In the genomic region with DNA sequence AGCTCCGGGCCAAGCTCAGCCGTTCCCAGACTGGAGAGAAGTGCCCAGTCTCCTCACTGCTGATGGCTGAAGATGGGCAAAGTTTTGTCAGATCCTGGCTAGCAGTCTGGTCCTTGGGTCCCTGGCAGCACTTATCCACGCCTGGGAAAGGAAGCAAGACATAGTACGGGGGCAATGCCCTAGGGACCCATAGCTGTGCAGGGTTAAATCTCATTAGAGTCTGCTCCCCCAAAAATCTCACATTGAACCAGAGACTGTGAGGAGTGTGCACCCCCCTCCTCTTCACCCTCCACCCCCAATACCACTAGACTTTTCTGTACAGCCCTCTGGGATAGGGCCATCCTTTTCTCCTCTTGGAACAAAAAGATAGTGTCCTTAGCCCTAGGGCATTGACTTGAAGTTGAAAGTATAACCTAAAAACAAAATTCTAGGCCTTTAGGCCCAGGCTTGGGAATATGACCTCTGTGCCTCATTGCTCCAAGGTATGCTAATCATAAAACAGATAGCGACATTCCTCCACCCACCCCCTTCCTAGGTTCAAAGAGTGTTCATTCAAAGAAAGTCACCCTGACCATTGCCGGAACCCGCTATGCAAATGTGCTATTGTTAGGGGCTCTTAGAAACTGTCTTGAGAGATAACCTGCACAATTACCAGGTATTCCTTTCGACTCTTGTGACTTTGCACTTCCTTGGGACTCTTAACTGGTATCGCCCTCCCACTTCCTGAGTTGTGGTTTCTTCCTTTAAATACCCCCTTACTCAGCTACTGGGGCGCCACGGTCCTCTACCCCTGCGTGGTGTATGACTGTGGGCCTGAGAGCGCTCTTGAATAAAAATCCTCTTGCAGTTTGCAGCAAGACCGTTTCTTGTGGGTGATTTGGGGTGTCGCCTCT, we compare ENCODE assay signal across 12 mouse cellular contexts. TPM values are rescaled to one million over a fixed set of nuclear protein-coding genes. Genes with fewer than 3 reads are reported as not detected.
DNase-seq lines count a peak whose midpoint lies in the region; ATAC-seq and TF ChIP-seq lines count a peak whose summit lies in the region.
"Not testable (repeated sequence)": the region's sequence is repeated elsewhere in the genome, so short reads cannot be mapped to it uniquely, and the experiment has no call there.
"Had no signal": no experiment of that assay in that cellular context is flagged by ENCODE, and none has a peak within 500 bp of the region (broad histone marks: within the 10 kb centered on the region; RNA-seq: fewer than 3 reads in every experiment).

No protein-coding gene starts in this region.

- not testable (repeated sequence) for DNase-seq in forebrain, embryonic 11.5 days (ENCODE audit: low spot score); hindbrain, postnatal 0 days (ENCODE audit: low spot score); left cerebral cortex, adult 2 months (ENCODE audit: extremely low spot score in 1 of 2, low spot score in 2 of 2); lung, embryonic 14.5 days; midbrain, postnatal 0 days (ENCODE audit: low spot score); stomach, postnatal 0 days (ENCODE audit: low spot score)

- not testable (repeated sequence) for ATAC-seq in forebrain, embryonic 11.5 days (replicated peaks; ENCODE audit: low FRiP score); heart, embryonic 13.5 days (ENCODE audit: extremely low read depth, insufficient number of reproducible peaks, low FRiP score, low TSS enrichment); lung, embryonic 14.5 days (ENCODE audit: insufficient read depth); stomach, postnatal 0 days (ENCODE audit: low FRiP score, low TSS enrichment)
- ATAC-seq in hindbrain, postnatal 0 days, result peak; percentile 21
- ATAC-seq in midbrain, postnatal 0 days (ENCODE audit: low FRiP score), result peak; percentile 54; the same call in 1 of the 2 replicates

- H3K4me3 ChIP-seq in brown adipose tissue, adult 24 weeks (ENCODE audit: insufficient read depth, low read depth, low read length), result peak overlapping the region; percentile 64
- H3K4me3 ChIP-seq in forebrain, embryonic 11.5 days (ENCODE audit: low read depth, low read length), result peak overlapping the region; percentile 38; the same call in 1 of the 2 replicates
- H3K4me3 ChIP-seq in heart, embryonic 13.5 days, result peak overlapping the region; percentile 55
- H3K4me3 ChIP-seq in hindbrain, postnatal 0 days (ENCODE audit: low read length), result peak overlapping the region; percentile 40
- peak overlapping the region; percentile 55 for H3K4me3 ChIP-seq in left cerebral cortex, adult 2 months
- H3K4me3 ChIP-seq in lung, embryonic 14.5 days (ENCODE audit: low read depth, low read length); stomach, postnatal 0 days (ENCODE audit: low read depth, low read length): not testable (repeated sequence)
- H3K4me3 ChIP-seq in midbrain, postnatal 0 days (ENCODE audit: low read depth, low read length), result peak overlapping the region; percentile 41

- not testable (repeated sequence) for TF ChIP-seq EP300 in stomach, postnatal 0 days (optimal IDR thresholded peaks at IDR 0.05)

- not testable (repeated sequence) for H3K36me3 ChIP-seq in forebrain, embryonic 11.5 days (ENCODE audit: control insufficient read depth, insufficient read depth, low read length); heart, embryonic 13.5 days; hindbrain, postnatal 0 days (ENCODE audit: insufficient read depth, low read length); lung, embryonic 14.5 days (ENCODE audit: insufficient read depth); midbrain, postnatal 0 days (ENCODE audit: insufficient read depth, low read length); stomach, postnatal 0 days (ENCODE audit: control insufficient read depth, insufficient read depth, low read length)

- WGBS in forebrain, embryonic 11.5 days, result 70% methylated on average over 15 of the region's 15 CpGs
- WGBS in heart, embryonic 13.5 days, result 73% methylated on average over 15 of the region's 15 CpGs
- 78% methylated on average over 15 of the region's 15 CpGs for WGBS in hindbrain, postnatal 0 days
- 85% methylated on average over 15 of the region's 15 CpGs for WGBS in lung, embryonic 14.5 days
- 72% methylated on average over 15 of the region's 15 CpGs for WGBS in midbrain, postnatal 0 days
- WGBS in stomach, postnatal 0 days, result 88% methylated on average over 15 of the region's 15 CpGs

- intact Hi-C loops in left cerebral cortex, adult 2 months (cut with DNase I), result loop anchor here (5.0 to 10.0 kb wide), 3 partner anchors 52 to 410 kb away; a partner anchor contains a TSS

- TF ChIP-seq CTCF in hindbrain, postnatal 0 days (IDR thresholded peaks at IDR 0.05; ENCODE audit: low read depth); left cerebral cortex, adult 2 months (IDR thresholded peaks at IDR 0.05); lung, embryonic 14.5 days (IDR thresholded peaks at IDR 0.05; ENCODE audit: low read depth); midbrain, postnatal 0 days (IDR thresholded peaks at IDR 0.05); stomach, postnatal 0 days (IDR thresholded peaks at IDR 0.05; ENCODE audit: low read depth): not testable (repeated sequence)

- peak overlapping the region; percentile 59; the same call in 1 of the 2 replicates for H3K9ac ChIP-seq in forebrain, embryonic 11.5 days (ENCODE audit: low read length)
- peak overlapping the region; percentile 75 for H3K9ac ChIP-seq in heart, embryonic 13.5 days
- H3K9ac ChIP-seq in hindbrain, postnatal 0 days (replicated peaks; ENCODE audit: low read length), result peak overlapping the region; percentile 64; the same call in 1 of the 2 replicates
- not testable (repeated sequence) for H3K9ac ChIP-seq in lung, embryonic 14.5 days; stomach, postnatal 0 days (ENCODE audit: low read length)
- peak overlapping the region; percentile 60 for H3K9ac ChIP-seq in midbrain, postnatal 0 days (replicated peaks; ENCODE audit: low read length, poor library complexity, severe bottlenecking)

- not testable (repeated sequence) for H3K9me3 ChIP-seq in forebrain, embryonic 11.5 days (ENCODE audit: control insufficient read depth, low read length); heart, embryonic 13.5 days; hindbrain, postnatal 0 days (ENCODE audit: low read length); lung, embryonic 14.5 days (ENCODE audit: low read depth, low read length); midbrain, postnatal 0 days (ENCODE audit: low read length); stomach, postnatal 0 days (ENCODE audit: control insufficient read depth, low read length)

- not testable (repeated sequence) for H3K4me1 ChIP-seq in brown adipose tissue, adult 24 weeks (ENCODE audit: control insufficient read depth, insufficient read depth, insufficient read length, low read length); forebrain, embryonic 11.5 days (replicated peaks; ENCODE audit: control insufficient read depth, insufficient read depth, low read length); hindbrain, postnatal 0 days (ENCODE audit: insufficient read depth, low read length); lung, embryonic 14.5 days (ENCODE audit: insufficient read depth); midbrain, postnatal 0 days (ENCODE audit: insufficient read depth, low read length); stomach, postnatal 0 days (replicated peaks; ENCODE audit: control insufficient read depth, insufficient read depth)
- peaks cover 15% of the 10 kb centered on the region for H3K4me1 ChIP-seq in heart, embryonic 13.5 days

- H3K27ac ChIP-seq in brown adipose tissue, adult 24 weeks (replicated peaks; ENCODE audit: low read depth, low read length), result peak overlapping the region; percentile 91
- H3K27ac ChIP-seq in forebrain, embryonic 11.5 days (ENCODE audit: low read depth, low read length); heart, embryonic 13.5 days (replicated peaks); hindbrain, postnatal 0 days; lung, embryonic 14.5 days (ENCODE audit: low read depth); stomach, postnatal 0 days (replicated peaks): not testable (repeated sequence)
- H3K27ac ChIP-seq in left cerebral cortex, adult 2 months, result peak overlapping the region; percentile 34
- peak overlapping the region; percentile 75; the same call in 1 of the 2 replicates for H3K27ac ChIP-seq in midbrain, postnatal 0 days (ENCODE audit: low read depth, low read length)

- not testable (repeated sequence) for H3K27me3 ChIP-seq in forebrain, embryonic 11.5 days (ENCODE audit: control insufficient read depth, insufficient read depth, low read length); hindbrain, postnatal 0 days (ENCODE audit: insufficient read depth, low read length); lung, embryonic 14.5 days (ENCODE audit: insufficient read depth, low read length); midbrain, postnatal 0 days (ENCODE audit: insufficient read depth, low read length); stomach, postnatal 0 days (ENCODE audit: control insufficient read depth, insufficient read depth, low read length)
- H3K27me3 ChIP-seq in heart, embryonic 13.5 days (replicated peaks), result peaks cover 14% of the 10 kb centered on the region; the same call in 1 of the 2 replicates

- H3K4me2 ChIP-seq in forebrain, embryonic 11.5 days (ENCODE audit: low read depth, low read length, severe bottlenecking), result peak overlapping the region; percentile 79; the same call in 1 of the 2 replicates
- peak overlapping the region; percentile 94 for H3K4me2 ChIP-seq in heart, embryonic 13.5 days
- H3K4me2 ChIP-seq in hindbrain, postnatal 0 days (ENCODE audit: low read depth, low read length), result peak overlapping the region; percentile 65
- H3K4me2 ChIP-seq in lung, embryonic 14.5 days, result peak overlapping the region; percentile 76
- H3K4me2 ChIP-seq in midbrain, postnatal 0 days (ENCODE audit: low read depth, low read length, poor library complexity, severe bottlenecking), result peak overlapping the region; percentile 85
- peak overlapping the region; percentile 76 for H3K4me2 ChIP-seq in stomach, postnatal 0 days (replicated peaks; ENCODE audit: low read depth)

RNA-seq across cellular contexts. Expression of a gene that starts 9.3 kb away (rescaled TPM):
- 2.9 TPM in 1 of 2 replicates, not detected in the other for polyA plus RNA-seq in brown adipose tissue, adult 24 weeks (2012; ENCODE audit: insufficient read depth, insufficient read length, missing spikeins)
- not detected in 2 replicates for polyA plus RNA-seq in forebrain, embryonic 11.5 days (2014; fragmentation: Nextera tagmentation; extraction: Ambion mirVana)
- not detected in 2 replicates for polyA plus RNA-seq in heart, embryonic 13.5 days (2015; fragmentation: Nextera tagmentation; extraction: Ambion mirVana)
- not detected in 2 replicates for total RNA-seq in hindbrain, postnatal 0 days (2014; rRNA removed)
- not detected in 2 replicates for polyA plus RNA-seq in hindbrain, postnatal 0 days (2015; fragmentation: Nextera tagmentation; extraction: Ambion mirVana)
- total RNA-seq in left cerebral cortex, adult 2 months (2021), result not detected
- polyA plus RNA-seq in lung, embryonic 14.5 days (2014; fragmentation: Nextera tagmentation; extraction: Ambion mirVana), result not detected in 2 replicates
- not detected in 2 replicates for total RNA-seq in midbrain, postnatal 0 days (2014; rRNA removed)
- polyA plus RNA-seq in midbrain, postnatal 0 days (2015; fragmentation: Nextera tagmentation; extraction: Ambion mirVana), result not detected in 2 replicates
- polyA plus RNA-seq in stomach, postnatal 0 days (2015; fragmentation: Nextera tagmentation; extraction: Ambion mirVana), result 793 and 847 TPM in 2 replicates
- total RNA-seq: adrenal gland, postnatal 36 days; monocyte, adult 5-6 weeks had no signal
- polyA plus RNA-seq: frontal cortex, adult 2 months; gonadal fat pad, adult 2 months had no signal

RNA-seq across cellular contexts. Expression of a gene that starts 10.1 kb away (rescaled TPM):
- polyA plus RNA-seq in brown adipose tissue, adult 24 weeks (2012; ENCODE audit: insufficient read depth, insufficient read length, missing spikeins), result 136 and 188 TPM in 2 replicates
- polyA plus RNA-seq in forebrain, embryonic 11.5 days (2014; fragmentation: Nextera tagmentation; extraction: Ambion mirVana), result 3.7 and 5.4 TPM in 2 replicates
- polyA plus RNA-seq in heart, embryonic 13.5 days (2015; fragmentation: Nextera tagmentation; extraction: Ambion mirVana), result 2.9 and 3.2 TPM in 2 replicates
- 49.5 and 65.3 TPM in 2 replicates for total RNA-seq in hindbrain, postnatal 0 days (2014; rRNA removed)
- polyA plus RNA-seq in hindbrain, postnatal 0 days (2015; fragmentation: Nextera tagmentation; extraction: Ambion mirVana), result 164 and 165 TPM in 2 replicates
- total RNA-seq in left cerebral cortex, adult 2 months (2021), result 1 to 10 TPM; 3.0 to 3.9 TPM
- 4.9 and 5.2 TPM in 2 replicates for polyA plus RNA-seq in lung, embryonic 14.5 days (2014; fragmentation: Nextera tagmentation; extraction: Ambion mirVana)
- 14.3 and 22.3 TPM in 2 replicates for total RNA-seq in midbrain, postnatal 0 days (2014; rRNA removed)
- polyA plus RNA-seq in midbrain, postnatal 0 days (2015; fragmentation: Nextera tagmentation; extraction: Ambion mirVana), result 26.1 and 36.8 TPM in 2 replicates
- 29.0 and 29.7 TPM in 2 replicates for polyA plus RNA-seq in stomach, postnatal 0 days (2015; fragmentation: Nextera tagmentation; extraction: Ambion mirVana)
- total RNA-seq: monocyte, adult 5-6 weeks had no signal

RNA-seq across cellular contexts. Expression of a gene that starts 10.8 kb away (rescaled TPM):
- 5.0 and 12.8 TPM in 2 replicates for polyA plus RNA-seq in brown adipose tissue, adult 24 weeks (2012; ENCODE audit: insufficient read depth, insufficient read length, missing spikeins)
- 7.2 and 7.6 TPM in 2 replicates for polyA plus RNA-seq in forebrain, embryonic 11.5 days (2014; fragmentation: Nextera tagmentation; extraction: Ambion mirVana)
- 29.2 and 30.8 TPM in 2 replicates for polyA plus RNA-seq in heart, embryonic 13.5 days (2015; fragmentation: Nextera tagmentation; extraction: Ambion mirVana)
- total RNA-seq in hindbrain, postnatal 0 days (2014; rRNA removed), result 6.8 and 8.1 TPM in 2 replicates
- polyA plus RNA-seq in hindbrain, postnatal 0 days (2015; fragmentation: Nextera tagmentation; extraction: Ambion mirVana), result 2.5 and 2.6 TPM in 2 replicates
- 1 to 10 TPM; 4.4 to 5.8 TPM for total RNA-seq in left cerebral cortex, adult 2 months (2021)
- polyA plus RNA-seq in lung, embryonic 14.5 days (2014; fragmentation: Nextera tagmentation; extraction: Ambion mirVana), result 9.9 and 12.1 TPM in 2 replicates
- total RNA-seq in midbrain, postnatal 0 days (2014; rRNA removed), result 2.9 TPM in 2 replicates
- polyA plus RNA-seq in midbrain, postnatal 0 days (2015; fragmentation: Nextera tagmentation; extraction: Ambion mirVana), result 2.1 and 2.6 TPM in 2 replicates
- polyA plus RNA-seq in stomach, postnatal 0 days (2015; fragmentation: Nextera tagmentation; extraction: Ambion mirVana), result 4.1 TPM in 2 replicates
- total RNA-seq: monocyte, adult 5-6 weeks had no signal

RNA-seq across cellular contexts. Expression of a gene that starts 54.0 kb away (rescaled TPM):
- polyA plus RNA-seq in brown adipose tissue, adult 24 weeks (2012; ENCODE audit: insufficient read depth, insufficient read length, missing spikeins), result 115 and 160 TPM in 2 replicates
- polyA plus RNA-seq in forebrain, embryonic 11.5 days (2014; fragmentation: Nextera tagmentation; extraction: Ambion mirVana), result 89.4 TPM in 2 replicates
- polyA plus RNA-seq in heart, embryonic 13.5 days (2015; fragmentation: Nextera tagmentation; extraction: Ambion mirVana), result 56.0 and 56.9 TPM in 2 replicates
- 243 and 272 TPM in 2 replicates for total RNA-seq in hindbrain, postnatal 0 days (2014; rRNA removed)
- polyA plus RNA-seq in hindbrain, postnatal 0 days (2015; fragmentation: Nextera tagmentation; extraction: Ambion mirVana), result 143 and 153 TPM in 2 replicates
- 100 to 1,000 TPM; 281 to 285 TPM for total RNA-seq in left cerebral cortex, adult 2 months (2021)
- 76.5 and 84.2 TPM in 2 replicates for polyA plus RNA-seq in lung, embryonic 14.5 days (2014; fragmentation: Nextera tagmentation; extraction: Ambion mirVana)
- 185 and 192 TPM in 2 replicates for total RNA-seq in midbrain, postnatal 0 days (2014; rRNA removed)
- 114 TPM in 2 replicates for polyA plus RNA-seq in midbrain, postnatal 0 days (2015; fragmentation: Nextera tagmentation; extraction: Ambion mirVana)
- 48.8 and 49.4 TPM in 2 replicates for polyA plus RNA-seq in stomach, postnatal 0 days (2015; fragmentation: Nextera tagmentation; extraction: Ambion mirVana)

RNA-seq across cellular contexts. Expression of a gene that starts 54.2 kb away (rescaled TPM):
- 6.3 and 9.9 TPM in 2 replicates for polyA plus RNA-seq in brown adipose tissue, adult 24 weeks (2012; ENCODE audit: insufficient read depth, insufficient read length, missing spikeins)
- polyA plus RNA-seq in forebrain, embryonic 11.5 days (2014; fragmentation: Nextera tagmentation; extraction: Ambion mirVana), result 9.0 and 10.3 TPM in 2 replicates
- 5.9 and 7.3 TPM in 2 replicates for polyA plus RNA-seq in heart, embryonic 13.5 days (2015; fragmentation: Nextera tagmentation; extraction: Ambion mirVana)
- 4.0 and 5.8 TPM in 2 replicates for total RNA-seq in hindbrain, postnatal 0 days (2014; rRNA removed)
- 9.2 and 11.4 TPM in 2 replicates for polyA plus RNA-seq in hindbrain, postnatal 0 days (2015; fragmentation: Nextera tagmentation; extraction: Ambion mirVana)
- total RNA-seq in left cerebral cortex, adult 2 months (2021), result 10 to 100 TPM; 10.5 to 11.5 TPM
- 9.9 and 10.7 TPM in 2 replicates for polyA plus RNA-seq in lung, embryonic 14.5 days (2014; fragmentation: Nextera tagmentation; extraction: Ambion mirVana)
- 6.4 and 8.2 TPM in 2 replicates for total RNA-seq in midbrain, postnatal 0 days (2014; rRNA removed)
- 6.9 and 8.5 TPM in 2 replicates for polyA plus RNA-seq in midbrain, postnatal 0 days (2015; fragmentation: Nextera tagmentation; extraction: Ambion mirVana)
- polyA plus RNA-seq in stomach, postnatal 0 days (2015; fragmentation: Nextera tagmentation; extraction: Ambion mirVana), result 4.1 TPM in 2 replicates

Comparison
In these comparisons a context has a peak if more than half of its experiments do, and no peak if none do; other contexts are left out.
1. RNA of a gene that starts 9.3 kb away (polyA plus RNA-seq): 793 to 847 TPM in stomach, postnatal 0 days; 2.9 TPM in brown adipose tissue, adult 24 weeks, not detected in hindbrain, postnatal 0 days, not detected in lung, embryonic 14.5 days, not detected in forebrain, embryonic 11.5 days, not detected in heart, embryonic 13.5 days and not detected in midbrain, postnatal 0 days; every median in the first group is over 100 times any median in the second.
2. Peak in every context shown above with its lines, with median percentiles within 50 percentile points of each other: H3K4me2 ChIP-seq.